In genomic region chr19:5045531-5045930, GRCm38 (mm10) we compare ENCODE assay signal across 20 mouse cellular contexts. TPM values are rescaled to one million over a fixed set of nuclear protein-coding genes. Genes with fewer than 3 reads are reported as not detected.
DNase-seq lines count a peak whose midpoint lies in the region; ATAC-seq and TF ChIP-seq lines count a peak whose summit lies in the region.
"Had no signal": no experiment of that assay in that cellular context is flagged by ENCODE, and none has a peak within 500 bp of the region (broad histone marks: within the 10 kb centered on the region; RNA-seq: fewer than 3 reads in every experiment).

No protein-coding gene starts in this region.

- H3K4me3 ChIP-seq in layer of hippocampus, adult 2 months, result no peak overlapping the region
- no peak overlapping the region for H3K4me3 ChIP-seq in kidney, embryonic 14.5 days (ENCODE audit: low read length)
- H3K4me3 ChIP-seq: embryonic facial prominence, embryonic 13.5 days; forebrain, embryonic 13.5 days; heart, embryonic 13.5 days; hindbrain, embryonic 12.5 days had no signal

- peaks cover 15% of the 10 kb centered on the region for H3K4me1 ChIP-seq in kidney, embryonic 14.5 days (ENCODE audit: control insufficient read depth, insufficient read depth, low read length)

- H3K27me3 ChIP-seq in kidney, embryonic 14.5 days (ENCODE audit: control insufficient read depth, insufficient read depth, low read length), result no peaks in the 10 kb centered on the region

- no peak for ATAC-seq in kidney, embryonic 14.5 days (ENCODE audit: low FRiP score, low TSS enrichment)
- ATAC-seq: CD4-positive, CD25-positive, alpha-beta regulatory T cell, adult 4 months; forebrain, embryonic 13.5 days; forebrain, postnatal 0 days; hindbrain, embryonic 16.5 days; inflammation-experienced regulatory T-cells, adult 6 months had no signal

- intact Hi-C loops in heart, postnatal 36 days (cut with DNase I), result no loop called here

- TF ChIP-seq CTCF in layer of hippocampus, adult 2 months (conservative IDR thresholded peaks at IDR 0.05), result no peak

- H3K9me3 ChIP-seq in kidney, embryonic 14.5 days (ENCODE audit: control insufficient read depth, low read length), result no peaks in the 10 kb centered on the region
- H3K9me3 ChIP-seq: embryonic facial prominence, embryonic 13.5 days; forebrain, embryonic 13.5 days; heart, embryonic 13.5 days; hindbrain, embryonic 12.5 days had no signal

- H3K9ac ChIP-seq in kidney, embryonic 14.5 days (ENCODE audit: low read depth, low read length), result no peak overlapping the region
- H3K9ac ChIP-seq: embryonic facial prominence, embryonic 13.5 days; forebrain, embryonic 13.5 days; forebrain, postnatal 0 days; heart, embryonic 13.5 days; hindbrain, embryonic 12.5 days had no signal

- DNase-seq in layer of hippocampus, adult 2 months (ENCODE audit: low spot score in 2 of 2), result peak in 1 of 2 experiments; percentile 0
- no peak for DNase-seq in layer of hippocampus, adult 9-11 months
- DNase-seq in 3T3-L1 (ENCODE audit: low read depth, low spot score), result peak; percentile 85
- DNase-seq in NIH3T3 (ENCODE audit: low read depth), result peak; percentile 80
- DNase-seq in ovary, postnatal 10 days (ENCODE audit: low spot score), result no peak
- no peak for DNase-seq in heart, postnatal 36 days
- DNase-seq: adrenal gland, adult 2 months; adrenal gland, postnatal 25 days; cerebellum, adult 8-10 months; forebrain, postnatal 0 days; gastrocnemius, postnatal 14 days; heart, postnatal 4 days had no signal

- 79% methylated on average over 4 of the region's 4 CpGs for WGBS in kidney, embryonic 14.5 days

- no peak overlapping the region for H3K4me2 ChIP-seq in kidney, embryonic 14.5 days (replicated peaks; ENCODE audit: low read depth, low read length)
- H3K4me2 ChIP-seq: embryonic facial prominence, embryonic 13.5 days; forebrain, embryonic 13.5 days; heart, embryonic 13.5 days; hindbrain, embryonic 12.5 days had no signal

- peaks cover 23% of the 10 kb centered on the region for H3K36me3 ChIP-seq in kidney, embryonic 14.5 days (ENCODE audit: control insufficient read depth, insufficient read depth, low read length)

- H3K27ac ChIP-seq in layer of hippocampus, adult 2 months, result peak overlapping the region; percentile 98; the same call in 1 of the 2 replicates
- no peak overlapping the region for H3K27ac ChIP-seq in kidney, embryonic 14.5 days (ENCODE audit: low read depth, low read length)
- H3K27ac ChIP-seq: embryonic facial prominence, embryonic 13.5 days; forebrain, embryonic 13.5 days; heart, embryonic 13.5 days; hindbrain, embryonic 12.5 days had no signal

RNA-seq across cellular contexts. Expression of gene Brms1, which starts 4.4 kb away (rescaled TPM):
- total RNA-seq in layer of hippocampus, adult 2 months (2021), result 10 to 100 TPM; 21.4 to 25.3 TPM
- total RNA-seq in heart, postnatal 36 days (2021), result 10 to 100 TPM; 13.9 to 15.6 TPM
- polyA plus RNA-seq in kidney, embryonic 14.5 days (2014; fragmentation: Nextera tagmentation; extraction: Ambion mirVana), result 43.3 and 57.5 TPM in 2 replicates

RNA-seq across cellular contexts. Expression of gene Rin1, which starts 4.8 kb away (rescaled TPM):
- 100 to 1,000 TPM; 117 to 119 TPM for total RNA-seq in layer of hippocampus, adult 2 months (2021)
- 1 to 10 TPM; 1.8 to 2.1 TPM for total RNA-seq in heart, postnatal 36 days (2021)
- 2.5 and 4.8 TPM in 2 replicates for polyA plus RNA-seq in kidney, embryonic 14.5 days (2014; fragmentation: Nextera tagmentation; extraction: Ambion mirVana)

RNA-seq across cellular contexts. Expression of gene AC124502.3, which starts 6.8 kb away (rescaled TPM):
- 1 to 10 TPM; 4.1 to 7.6 TPM for total RNA-seq in layer of hippocampus, adult 2 months (2021)
- total RNA-seq in heart, postnatal 36 days (2021), result 1 to 10 TPM; 1.4 to 3.9 TPM
- polyA plus RNA-seq in kidney, embryonic 14.5 days (2014; fragmentation: Nextera tagmentation; extraction: Ambion mirVana), result 1.2 and 1.5 TPM in 2 replicates

RNA-seq across cellular contexts. Expression of gene B4gat1, which starts 6.9 kb away (rescaled TPM):
- total RNA-seq in layer of hippocampus, adult 2 months (2021), result 100 to 1,000 TPM; 112 to 130 TPM
- 10 to 100 TPM; 45.1 to 47.2 TPM for total RNA-seq in heart, postnatal 36 days (2021)
- 35.7 and 44.8 TPM in 2 replicates for polyA plus RNA-seq in kidney, embryonic 14.5 days (2014; fragmentation: Nextera tagmentation; extraction: Ambion mirVana)

RNA-seq across cellular contexts. Expression of gene Slc29a2, which starts 21.9 kb away (rescaled TPM):
- 10 to 100 TPM; 16.2 to 16.7 TPM for total RNA-seq in layer of hippocampus, adult 2 months (2021)
- total RNA-seq in heart, postnatal 36 days (2021), result 10 to 100 TPM; 12.7 to 13.2 TPM
- polyA plus RNA-seq in kidney, embryonic 14.5 days (2014; fragmentation: Nextera tagmentation; extraction: Ambion mirVana), result 3.5 and 7.9 TPM in 2 replicates

Comparison
In these comparisons a context has a peak if more than half of its experiments do, and no peak if none do; other contexts are left out.
1. DNase-seq: peak in 3T3-L1 (single experiment) and NIH3T3 (single experiment); none in layer of hippocampus, adult 9-11 months (single experiment), ovary, postnatal 10 days (single experiment) and heart, postnatal 36 days (0 of 2).
2. RNA of gene Rin1, which starts 4.8 kb away (total RNA-seq): 117 to 119 TPM in layer of hippocampus, adult 2 months; 1.8 to 2.1 TPM in heart, postnatal 36 days; every median in the first group is over 10 times any median in the second.